Mouse (Mus musculus) testis, adult 2 months (tissue): ENCODE measurements at regions not wholly inside any gene's neighbourhood (a gene's known extent, or its start where the extent isn't known, plus 50 kb on each side); places are given as distances from the start of the nearest gene placed in this dataset.

Experiments
- CTCF ChIP-seq: fragments of 200-500 bp; IDR thresholded peaks from 2 replicates; pipeline ENCODE4 v1.5.1; 2012; ENCODE audit warnings: low read depth, mild to moderate bottlenecking, inconsistent platforms, low read length, moderate library complexity; ENCODE audit not compliant: control insufficient read depth, insufficient read depth, insufficient replicate concordance
- POLR2A ChIP-seq: fragments of 200-500 bp; IDR thresholded peaks from 2 replicates; pipeline ENCODE4 v1.6.1; 2012; ENCODE audit warnings: low read depth, mild to moderate bottlenecking, inconsistent platforms, low read length, moderate library complexity; ENCODE audit not compliant: control insufficient read depth

DNA sequence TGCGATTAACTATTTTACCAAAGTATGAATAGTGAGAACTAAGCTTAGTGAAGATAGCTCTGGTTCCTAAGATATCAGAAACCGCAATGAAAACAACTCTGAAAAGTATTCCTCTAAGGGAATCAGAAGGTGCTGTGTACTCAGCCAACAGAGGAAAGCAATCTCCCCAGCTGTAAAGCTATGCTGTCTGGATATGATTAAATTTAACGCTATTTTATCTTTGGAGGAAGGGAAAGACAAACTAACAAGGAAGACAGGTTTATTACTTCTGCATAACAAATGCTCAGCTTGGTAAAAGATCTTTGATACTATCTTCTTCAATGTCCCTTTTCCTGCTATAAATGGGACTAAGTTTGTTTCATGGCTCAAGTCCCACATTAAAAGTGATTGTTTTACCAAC is 700.9 kb upstream of the Slc8a1 start:
- TF ChIP-seq POLR2A = no peak
- TF ChIP-seq CTCF = no peak
